Mouse (Mus musculus): ENCODE data around the gene Hrc. TPM values are rescaled to one million over a fixed set of nuclear protein-coding genes. Genes with fewer than 3 reads are reported as not detected.
A peak's percentile ranks its signal among the peaks of the same experiment; 100 is the strongest.

The Hrc gene
- polyA plus RNA-seq (2015; fragmentation: Nextera tagmentation; extraction: Ambion mirVana), result 26.6 and 28.7 TPM in 2 replicates

DNA sequence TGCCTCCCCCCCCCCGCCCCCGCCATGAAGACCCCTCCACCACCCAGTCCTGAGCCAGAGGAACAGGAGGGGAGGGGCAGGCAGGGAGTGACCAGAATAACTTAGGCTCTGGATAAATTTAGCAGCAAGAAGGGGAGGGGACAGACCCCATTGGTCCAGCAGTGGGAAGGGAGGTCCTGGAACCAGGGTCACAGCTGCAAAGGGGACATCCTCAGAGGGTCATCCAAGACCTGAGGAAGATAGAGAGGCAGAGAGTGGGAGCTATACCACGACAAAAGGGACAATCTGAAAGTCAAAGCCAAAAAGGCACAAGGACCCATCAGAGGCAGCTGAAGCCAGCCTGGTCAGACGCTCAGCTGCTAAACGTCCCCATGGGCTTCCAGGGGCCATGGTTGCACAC is at the start of gene Hrc:
Gene Hrc, plus strand, starts transcription at position 235 of the 400 bp plus-strand sequence.
- Histone ChIP-seq H3K27ac (ENCODE audit: low read length) (peak within 1 kb of the TSS; percentile 93), H3K4me2 (ENCODE audit: low read depth, low read length) (peak within 1 kb of the TSS; percentile 90), H3K36me3 (ENCODE audit: control insufficient read depth, insufficient read depth) (no peaks in the 10 kb centered on the region), H3K27me3 (ENCODE audit: control insufficient read depth, insufficient read depth, low read length) (no peaks in the 10 kb centered on the region), H3K9me3 (replicated peaks; ENCODE audit: control insufficient read depth, low read length) (no peaks in the 10 kb centered on the region), H3K4me3 (ENCODE audit: low read length) (peak within 1 kb of the TSS; percentile 86), H3K9ac (ENCODE audit: low read length) (peak within 1 kb of the TSS; percentile 91), H3K4me1 (ENCODE audit: control insufficient read depth, insufficient read depth, low read length) (peaks cover 50% of the 10 kb centered on the region)
- ATAC-seq (replicated peaks; ENCODE audit: extremely low read depth, insufficient read depth, low FRiP score), result peak; percentile 67
- WGBS, result 14% methylated on average over 5 of the region's 5 CpGs

GRCm38 (mm10) chr7:45286486-45286885 is 48.6 kb upstream of the Hrc start:
- ATAC-seq (replicated peaks; ENCODE audit: extremely low read depth, insufficient read depth, low FRiP score), result no peak
- Histone ChIP-seq H3K4me2 (ENCODE audit: low read depth, low read length) (no peak overlapping the region), H3K9me3 (replicated peaks; ENCODE audit: control insufficient read depth, low read length) (no peaks in the 10 kb centered on the region), H3K27ac (ENCODE audit: low read length) (no peak overlapping the region), H3K36me3 (ENCODE audit: control insufficient read depth, insufficient read depth) (no peaks in the 10 kb centered on the region), H3K9ac (ENCODE audit: low read length) (no peak overlapping the region), H3K4me1 (ENCODE audit: control insufficient read depth, insufficient read depth, low read length) (no peaks in the 10 kb centered on the region), H3K4me3 (ENCODE audit: low read length) (no peak overlapping the region), H3K27me3 (ENCODE audit: control insufficient read depth, insufficient read depth, low read length) (no peaks in the 10 kb centered on the region)
- 80% methylated on average over 13 of the region's 13 CpGs for WGBS

GRCm38 (mm10) chr7:45296626-45297025 is 38.5 kb upstream of the Hrc start:
- Histone ChIP-seq H3K4me2 (ENCODE audit: low read depth, low read length) (no peak overlapping the region), H3K27me3 (ENCODE audit: control insufficient read depth, insufficient read depth, low read length) (no peaks in the 10 kb centered on the region), H3K9ac (ENCODE audit: low read length) (no peak overlapping the region), H3K9me3 (replicated peaks; ENCODE audit: control insufficient read depth, low read length) (no peaks in the 10 kb centered on the region), H3K27ac (ENCODE audit: low read length) (no peak overlapping the region), H3K4me3 (ENCODE audit: low read length) (no peak overlapping the region), H3K4me1 (ENCODE audit: control insufficient read depth, insufficient read depth, low read length) (no peaks in the 10 kb centered on the region; the same call in 1 of the 2 replicates), H3K36me3 (ENCODE audit: control insufficient read depth, insufficient read depth) (no peaks in the 10 kb centered on the region)
- WGBS, result 89% methylated on average over 1 of the region's 1 CpGs
- no peak for ATAC-seq (replicated peaks; ENCODE audit: extremely low read depth, insufficient read depth, low FRiP score)

- no peak overlapping the region for H3K4me3 ChIP-seq (ENCODE audit: low read length)
- H3K9ac ChIP-seq (ENCODE audit: low read length), result no peak overlapping the region
- H3K36me3 ChIP-seq (ENCODE audit: control insufficient read depth, insufficient read depth), result no peaks in the 10 kb centered on the region
- H3K4me2 ChIP-seq (ENCODE audit: low read depth, low read length), result no peak overlapping the region
- H3K9me3 ChIP-seq (replicated peaks; ENCODE audit: control insufficient read depth, low read length), result no peaks in the 10 kb centered on the region
- H3K4me1 ChIP-seq (ENCODE audit: control insufficient read depth, insufficient read depth, low read length), result no peaks in the 10 kb centered on the region; the same call in 1 of the 2 replicates
- 65% methylated on average over 3 of the region's 3 CpGs for WGBS
- H3K27me3 ChIP-seq (ENCODE audit: control insufficient read depth, insufficient read depth, low read length), result no peaks in the 10 kb centered on the region
- no peak for ATAC-seq (replicated peaks; ENCODE audit: extremely low read depth, insufficient read depth, low FRiP score)
- no peak overlapping the region for H3K27ac ChIP-seq (ENCODE audit: low read length)
Measured at GRCm38 (mm10) chr7:45297563-45297962, 37.5 kb upstream of the Hrc start.

- WGBS, result 9% methylated on average over 5 of the region's 5 CpGs
- ATAC-seq (replicated peaks; ENCODE audit: extremely low read depth, insufficient read depth, low FRiP score), result peak; percentile 88
- peaks cover 6% of the 10 kb centered on the region; the same call in 1 of the 2 replicates for H3K36me3 ChIP-seq (ENCODE audit: control insufficient read depth, insufficient read depth)
- H3K9me3 ChIP-seq (replicated peaks; ENCODE audit: control insufficient read depth, low read length), result no peaks in the 10 kb centered on the region
- H3K4me3 ChIP-seq (ENCODE audit: low read length), result no peak overlapping the region
- no peaks in the 10 kb centered on the region for H3K27me3 ChIP-seq (ENCODE audit: control insufficient read depth, insufficient read depth, low read length)
- H3K4me2 ChIP-seq (ENCODE audit: low read depth, low read length), result no peak overlapping the region
- H3K9ac ChIP-seq (ENCODE audit: low read length), result no peak overlapping the region
- H3K4me1 ChIP-seq (ENCODE audit: control insufficient read depth, insufficient read depth, low read length), result no peaks in the 10 kb centered on the region; the same call in 1 of the 2 replicates
- H3K27ac ChIP-seq (ENCODE audit: low read length), result no peak overlapping the region
Measured at GRCm38 (mm10) chr7:45299752-45300151, 35.3 kb upstream of the Hrc start.

GRCm38 (mm10) chr7:45300270-45300669 is 34.8 kb upstream of the Hrc start:
- ATAC-seq (replicated peaks; ENCODE audit: extremely low read depth, insufficient read depth, low FRiP score), result no peak; the same call in 1 of the 2 replicates
- Histone ChIP-seq H3K27me3 (ENCODE audit: control insufficient read depth, insufficient read depth, low read length) (no peaks in the 10 kb centered on the region), H3K9ac (ENCODE audit: low read length) (no peak overlapping the region), H3K9me3 (replicated peaks; ENCODE audit: control insufficient read depth, low read length) (no peaks in the 10 kb centered on the region), H3K4me3 (ENCODE audit: low read length) (no peak overlapping the region), H3K36me3 (ENCODE audit: control insufficient read depth, insufficient read depth) (peaks cover 6% of the 10 kb centered on the region; the same call in 1 of the 2 replicates), H3K4me1 (ENCODE audit: control insufficient read depth, insufficient read depth, low read length) (no peaks in the 10 kb centered on the region; the same call in 1 of the 2 replicates), H3K4me2 (ENCODE audit: low read depth, low read length) (no peak overlapping the region), H3K27ac (ENCODE audit: low read length) (no peak overlapping the region)
- 12% methylated on average over 6 of the region's 6 CpGs for WGBS

DNA sequence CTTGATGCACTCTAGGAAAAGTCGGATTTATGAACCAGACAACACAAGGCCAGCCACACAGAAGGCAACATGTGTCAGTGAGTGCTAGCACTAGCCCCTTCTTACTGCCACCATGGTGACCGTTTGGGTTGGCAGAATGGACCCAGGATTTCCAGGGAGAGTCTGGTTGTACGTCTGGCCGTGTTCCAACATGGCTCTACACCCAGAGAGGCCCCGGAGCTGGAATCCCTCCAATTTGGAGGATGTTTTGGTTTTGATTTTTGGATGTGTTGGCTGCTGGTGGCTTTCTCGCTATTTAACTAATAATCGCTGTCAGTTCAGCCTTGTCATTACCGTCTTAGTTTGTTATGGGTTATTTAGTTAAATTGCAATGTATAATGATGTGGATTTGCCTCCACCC is 32.5 kb upstream of the Hrc start:
- 59% methylated on average over 8 of the region's 8 CpGs for WGBS
- H3K4me2 ChIP-seq (ENCODE audit: low read depth, low read length), result no peak overlapping the region
- H3K9ac ChIP-seq (ENCODE audit: low read length), result no peak overlapping the region
- H3K27me3 ChIP-seq (ENCODE audit: control insufficient read depth, insufficient read depth, low read length), result no peaks in the 10 kb centered on the region
- no peaks in the 10 kb centered on the region; the same call in 1 of the 2 replicates for H3K4me1 ChIP-seq (ENCODE audit: control insufficient read depth, insufficient read depth, low read length)
- no peak overlapping the region for H3K4me3 ChIP-seq (ENCODE audit: low read length)
- no peaks in the 10 kb centered on the region for H3K9me3 ChIP-seq (replicated peaks; ENCODE audit: control insufficient read depth, low read length)
- no peak for ATAC-seq (replicated peaks; ENCODE audit: extremely low read depth, insufficient read depth, low FRiP score)
- H3K27ac ChIP-seq (ENCODE audit: low read length), result no peak overlapping the region
- peaks cover 6% of the 10 kb centered on the region; the same call in 1 of the 2 replicates for H3K36me3 ChIP-seq (ENCODE audit: control insufficient read depth, insufficient read depth)

DNA sequence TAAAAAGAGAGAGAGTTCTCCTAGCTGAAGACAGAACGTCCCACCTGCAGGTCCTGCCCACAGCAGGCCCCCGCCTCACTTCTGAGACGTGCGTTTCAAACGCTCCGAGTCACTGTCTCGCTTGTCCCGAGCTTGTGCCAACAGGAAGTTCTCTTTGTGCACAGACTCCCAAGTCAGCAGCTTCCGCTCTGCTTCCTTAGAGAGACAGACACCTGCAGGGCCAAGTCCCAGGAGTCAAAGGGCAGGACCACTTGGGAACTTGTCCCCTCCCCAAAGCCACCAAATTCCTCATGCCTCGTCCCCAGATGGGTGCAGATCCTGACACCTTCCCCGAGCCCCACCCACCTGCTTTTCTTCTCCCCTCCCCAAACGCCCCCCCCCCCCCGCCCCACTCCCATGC is 30.2 kb upstream of the Hrc start:
- no peak overlapping the region for H3K9ac ChIP-seq (ENCODE audit: low read length)
- no peak for ATAC-seq (replicated peaks; ENCODE audit: extremely low read depth, insufficient read depth, low FRiP score)
- WGBS, result 35% methylated on average over 12 of the region's 13 CpGs

DNA sequence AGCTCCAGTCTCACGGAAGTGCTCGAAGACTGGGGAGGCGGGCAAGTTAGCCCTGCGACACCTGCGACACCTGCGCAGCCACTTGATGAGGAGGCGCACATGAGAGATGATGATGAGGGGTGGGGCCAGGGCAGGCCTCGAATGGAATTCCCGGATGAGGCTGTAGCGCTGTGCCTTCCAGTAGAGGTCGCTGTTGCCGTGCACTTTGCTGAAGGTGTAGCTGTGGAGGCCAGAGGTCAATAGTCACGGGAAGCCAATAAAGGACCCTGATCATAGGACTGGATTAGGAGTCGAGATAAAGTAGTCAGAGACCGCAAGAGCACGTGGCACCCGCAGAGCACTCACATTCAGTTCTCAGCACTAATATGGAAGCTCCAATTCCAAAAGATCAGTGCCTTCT is 29.8 kb upstream of the Hrc start:
- H3K4me2 ChIP-seq (ENCODE audit: low read depth, low read length), result 0 out of 2 replicates have a peak overlapping the region, but pooled peaks have one; percentile 10
- H3K27me3 ChIP-seq (ENCODE audit: control insufficient read depth, insufficient read depth, low read length), result no peaks in the 10 kb centered on the region
- no peak for ATAC-seq (replicated peaks; ENCODE audit: extremely low read depth, insufficient read depth, low FRiP score)
- WGBS, result 22% methylated on average over 17 of the region's 17 CpGs
- H3K4me3 ChIP-seq (ENCODE audit: low read length), result no peak overlapping the region
- H3K9me3 ChIP-seq (replicated peaks; ENCODE audit: control insufficient read depth, low read length), result no peaks in the 10 kb centered on the region
- no peaks in the 10 kb centered on the region for H3K4me1 ChIP-seq (ENCODE audit: control insufficient read depth, insufficient read depth, low read length)
- no peak overlapping the region for H3K27ac ChIP-seq (ENCODE audit: low read length)
- no peak overlapping the region for H3K9ac ChIP-seq (ENCODE audit: low read length)
- peaks cover 8% of the 10 kb centered on the region for H3K36me3 ChIP-seq (ENCODE audit: control insufficient read depth, insufficient read depth)

More for the DNA sequence above, 30.2 kb upstream of the Hrc start:
- H3K4me1 ChIP-seq (ENCODE audit: control insufficient read depth, insufficient read depth, low read length), result no peaks in the 10 kb centered on the region; the same call in 1 of the 2 replicates
- no peak overlapping the region for H3K4me3 ChIP-seq (ENCODE audit: low read length)
- H3K27ac ChIP-seq (ENCODE audit: low read length), result no peak overlapping the region
- no peaks in the 10 kb centered on the region for H3K9me3 ChIP-seq (replicated peaks; ENCODE audit: control insufficient read depth, low read length)
- no peaks in the 10 kb centered on the region for H3K27me3 ChIP-seq (ENCODE audit: control insufficient read depth, insufficient read depth, low read length)
- peaks cover 8% of the 10 kb centered on the region for H3K36me3 ChIP-seq (ENCODE audit: control insufficient read depth, insufficient read depth)
- 0 out of 2 replicates have a peak overlapping the region, but pooled peaks have one; percentile 10 for H3K4me2 ChIP-seq (ENCODE audit: low read depth, low read length)
